Mouse (Mus musculus) testis, postnatal 14 days (tissue): ENCODE results near the gene Ppp1r26.

Experiments
- DNase-seq: peaks from one replicate; pipeline ENCODE4 v3.0.0; 2021; ENCODE audit warnings: low spot score

Ppp1r26 gene

DNA sequence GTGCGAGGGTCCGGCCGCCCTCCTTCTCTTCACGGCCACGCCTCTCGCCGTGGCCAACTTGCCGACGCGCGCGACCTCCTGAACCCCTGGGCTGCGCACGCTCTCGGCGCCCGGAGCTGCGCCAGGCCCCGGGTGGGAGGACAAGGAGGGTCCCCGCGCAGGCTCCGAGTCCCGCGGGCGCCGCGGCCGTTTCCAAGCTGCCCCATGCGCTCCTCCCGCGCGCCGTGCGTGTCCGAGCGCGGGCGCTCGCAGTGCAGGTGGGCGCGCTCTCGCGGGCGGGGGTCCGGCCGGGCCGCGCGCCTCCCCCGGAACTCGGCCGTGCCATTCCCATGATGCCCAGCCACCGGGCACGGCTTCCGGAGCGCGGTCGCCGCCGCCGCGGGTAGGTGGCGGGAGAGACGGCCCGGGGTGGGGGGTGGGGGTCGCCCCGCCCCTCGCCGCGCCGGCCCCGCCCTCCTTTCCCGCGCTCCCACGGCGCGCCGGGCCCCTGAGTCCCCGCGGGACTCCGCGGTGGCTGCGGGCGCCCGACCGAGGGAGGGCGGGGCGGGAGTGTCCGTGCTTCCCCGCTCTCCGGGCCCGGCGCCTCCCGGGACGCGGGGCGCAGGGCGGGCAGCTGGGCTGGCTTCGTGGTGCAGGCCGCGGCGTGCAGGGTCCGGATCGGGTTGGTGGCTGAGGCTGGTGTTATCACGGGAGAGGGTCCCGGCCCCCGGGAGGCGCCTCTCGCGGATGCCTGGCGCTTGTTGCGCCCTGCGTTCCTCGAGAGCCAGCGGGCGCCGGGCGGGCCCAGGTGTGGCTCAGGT lies at the start of gene Ppp1r26:
Ppp1r26 (plus strand) TSS at position 286 of the 800 bp plus-strand sequence.
- DNase-seq, result peak; percentile 53

DNA sequence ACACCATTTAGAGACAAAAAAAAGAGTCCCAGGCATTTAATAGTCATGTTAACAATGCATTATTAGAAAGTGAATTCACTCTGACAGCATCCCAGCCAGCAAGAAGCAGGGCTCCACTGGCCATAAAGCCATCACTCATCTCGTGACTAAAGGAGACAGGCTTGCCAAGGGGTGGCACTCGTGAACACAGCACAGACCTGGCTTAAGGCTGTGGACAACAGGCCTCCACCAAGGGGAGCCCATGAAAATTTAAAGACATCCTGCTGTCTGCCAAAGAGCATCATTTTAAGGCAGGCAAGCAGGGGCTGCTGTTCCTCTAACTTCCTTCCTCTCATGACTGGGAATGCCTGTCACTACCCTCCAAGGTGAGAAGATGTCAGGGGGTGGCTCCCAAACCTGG lies 49.7 kb upstream of the Ppp1r26 start:
- DNase-seq, result no peak

GRCm38 (mm10) chr2:28397417-28398119 lies 49.0 kb upstream of the Ppp1r26 start:
- no peak for DNase-seq

GRCm38 (mm10) chr2:28401647-28402046 lies 45.0 kb upstream of the Ppp1r26 start:
- no peak for DNase-seq

DNA sequence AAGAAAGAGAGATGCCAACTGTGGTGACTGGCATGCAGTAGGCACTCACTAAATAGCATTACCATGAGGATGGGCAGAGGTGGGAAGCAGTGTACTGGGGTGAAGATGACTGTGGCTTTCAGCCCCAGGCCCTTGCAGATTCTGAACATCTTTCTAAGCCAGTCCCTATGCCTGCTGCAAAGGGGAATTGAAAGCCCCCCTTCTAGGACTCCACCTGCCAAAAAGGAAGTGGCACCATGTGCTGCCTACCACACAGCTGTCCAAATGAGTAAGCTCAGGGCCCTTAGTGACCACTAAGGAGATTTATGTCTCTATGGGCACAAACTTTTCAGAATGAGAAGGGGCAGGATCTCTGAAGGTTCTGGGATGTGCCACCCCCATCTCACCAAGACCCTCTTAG lies 44.5 kb upstream of the Ppp1r26 start:
- no peak for DNase-seq

DNA sequence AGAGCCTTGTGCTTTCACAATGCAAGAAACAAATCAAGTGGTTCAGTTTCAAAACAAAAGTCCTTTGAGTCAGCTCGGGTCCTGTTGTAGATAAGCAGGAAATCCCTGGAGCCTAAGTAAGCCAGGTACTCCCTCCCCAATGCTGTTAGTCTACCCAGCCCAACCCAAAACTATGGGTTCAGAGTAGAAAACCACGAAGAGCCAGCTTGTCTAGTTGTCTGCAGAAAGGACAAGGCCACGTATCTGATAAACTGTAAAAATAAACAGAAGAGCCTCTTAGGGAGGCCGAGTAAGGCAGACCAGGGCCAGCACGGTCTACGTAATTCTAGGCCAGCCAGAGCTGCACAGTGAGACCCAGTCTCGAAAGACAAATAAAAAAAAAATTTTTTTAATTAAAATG lies 38.8 kb upstream of the Ppp1r26 start:
- no peak for DNase-seq

- DNase-seq, result no peak
These were observed 37.5 kb upstream of the Ppp1r26 start for GRCm38 (mm10) chr2:28409144-28409543.

- no peak for DNase-seq
These were observed 37.0 kb upstream of the Ppp1r26 start for GRCm38 (mm10) chr2:28409566-28409965.

- no peak for DNase-seq
These were observed 33.7 kb upstream of the Ppp1r26 start for GRCm38 (mm10) chr2:28412936-28413335.

- DNase-seq, result no peak
These were observed 32.4 kb upstream of the Ppp1r26 start for GRCm38 (mm10) chr2:28414116-28414756.

DNA sequence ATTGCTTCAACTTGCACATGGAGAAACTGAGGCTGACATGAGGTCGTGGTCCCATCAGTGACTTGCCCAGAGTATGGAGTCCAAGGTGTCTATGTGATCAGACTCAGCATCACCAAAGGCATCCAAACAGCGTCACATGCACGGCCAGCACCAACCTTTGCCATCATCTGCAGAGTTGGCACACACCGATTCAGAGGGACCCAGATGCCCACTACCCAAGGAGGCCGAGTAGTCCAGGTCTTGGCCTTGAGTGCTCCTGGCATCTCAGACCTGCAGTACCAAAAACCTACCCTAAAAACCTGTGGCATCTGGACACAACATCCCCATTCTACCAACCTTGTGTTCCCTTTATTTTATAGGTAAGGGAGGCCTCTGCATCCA lies 31.9 kb upstream of the Ppp1r26 start:
- no peak for DNase-seq

- peak; percentile 37 for DNase-seq
These were observed 31.1 kb upstream of the Ppp1r26 start for GRCm38 (mm10) chr2:28415387-28416024.

DNA sequence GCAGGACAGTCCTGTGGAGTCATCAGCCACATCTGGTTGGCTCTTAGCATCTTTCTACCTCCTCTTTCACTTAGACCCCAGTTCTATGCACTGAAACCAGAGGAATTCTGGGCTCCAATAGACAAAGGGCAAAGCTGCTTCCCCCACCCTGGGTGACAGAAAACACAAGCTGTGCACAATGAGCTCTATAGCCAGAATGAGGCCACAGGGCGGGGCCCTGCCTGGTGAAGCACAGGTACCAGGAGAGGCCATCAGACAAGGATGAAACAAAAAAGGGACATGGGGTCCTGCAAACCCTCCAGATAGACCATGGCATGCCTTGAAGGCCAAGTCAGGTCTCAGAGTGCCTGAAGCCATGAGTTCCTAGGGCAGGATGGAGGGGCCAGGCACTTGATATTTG lies 30.1 kb upstream of the Ppp1r26 start:
- DNase-seq, result no peak

- peak; percentile 75 for DNase-seq
These were observed 28.6 kb upstream of the Ppp1r26 start for GRCm38 (mm10) chr2:28418034-28418433.

- DNase-seq, result peak; percentile 81
These were observed 26.7 kb upstream of the Ppp1r26 start for GRCm38 (mm10) chr2:28419898-28420297.

DNA sequence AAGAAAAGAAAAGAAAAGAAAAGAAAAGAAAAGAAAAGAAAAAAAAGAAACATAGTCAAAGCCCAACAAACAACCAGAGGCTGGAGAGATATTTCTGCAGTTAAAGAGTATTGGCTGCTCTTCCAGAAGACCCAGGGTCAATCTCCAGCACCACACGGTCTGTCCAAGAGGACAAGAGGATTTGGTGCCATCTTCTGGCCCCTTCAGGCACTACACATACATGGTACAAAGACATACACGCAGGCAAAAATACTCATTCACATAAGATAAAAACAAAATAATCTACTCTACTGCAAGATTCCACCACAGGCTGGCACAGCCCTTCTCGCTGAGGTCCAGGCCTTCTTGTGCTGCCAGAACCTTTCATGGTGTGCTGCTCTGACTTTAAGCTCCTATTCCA lies 23.4 kb upstream of the Ppp1r26 start:
- DNase-seq, result peak; percentile 29

DNA sequence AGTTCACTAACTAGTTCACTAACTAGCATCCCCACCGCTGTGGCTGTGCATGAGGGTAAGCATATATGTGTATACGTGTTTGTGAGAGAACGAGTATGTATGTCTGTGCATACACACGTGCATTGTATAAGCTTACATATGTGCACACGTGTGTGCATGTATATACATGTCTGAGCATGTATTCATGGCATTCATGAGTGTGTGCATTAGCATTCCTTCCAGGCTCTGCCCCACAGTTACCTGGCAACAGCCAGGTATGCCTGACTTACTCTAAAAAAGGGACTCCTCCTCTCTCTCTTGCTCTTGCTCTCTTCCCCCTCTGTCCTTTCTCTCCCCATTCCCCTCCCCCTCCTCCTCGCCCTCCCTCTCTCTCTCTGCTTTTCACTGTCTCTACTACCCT lies 19.4 kb upstream of the Ppp1r26 start:
- no peak for DNase-seq

GRCm38 (mm10) chr2:28430846-28431245 lies 15.8 kb upstream of the Ppp1r26 start:
- no peak for DNase-seq

DNA sequence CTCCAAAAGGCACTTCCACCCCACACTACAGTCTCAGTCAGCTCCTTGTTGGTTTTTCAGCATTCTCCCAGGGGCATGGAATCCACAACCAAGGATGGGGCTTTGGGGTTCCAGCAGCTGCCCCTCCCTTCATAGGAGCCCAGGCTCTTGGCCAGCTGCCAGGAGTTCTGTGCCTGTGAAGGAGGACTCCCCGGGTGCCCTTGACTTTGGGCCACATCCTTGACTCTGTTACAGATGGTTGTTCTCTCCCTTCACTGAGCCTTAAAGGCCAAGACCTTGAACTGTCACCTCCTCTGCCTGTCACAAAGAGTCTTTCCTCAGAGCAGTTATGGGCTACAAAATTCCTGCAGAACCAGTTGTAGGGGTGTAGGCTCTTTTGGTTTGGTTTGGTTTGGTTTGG lies 13.8 kb upstream of the Ppp1r26 start:
- peak; percentile 75 for DNase-seq

- DNase-seq, result no peak
These were observed 13.1 kb upstream of the Ppp1r26 start for GRCm38 (mm10) chr2:28433512-28433911.

DNA sequence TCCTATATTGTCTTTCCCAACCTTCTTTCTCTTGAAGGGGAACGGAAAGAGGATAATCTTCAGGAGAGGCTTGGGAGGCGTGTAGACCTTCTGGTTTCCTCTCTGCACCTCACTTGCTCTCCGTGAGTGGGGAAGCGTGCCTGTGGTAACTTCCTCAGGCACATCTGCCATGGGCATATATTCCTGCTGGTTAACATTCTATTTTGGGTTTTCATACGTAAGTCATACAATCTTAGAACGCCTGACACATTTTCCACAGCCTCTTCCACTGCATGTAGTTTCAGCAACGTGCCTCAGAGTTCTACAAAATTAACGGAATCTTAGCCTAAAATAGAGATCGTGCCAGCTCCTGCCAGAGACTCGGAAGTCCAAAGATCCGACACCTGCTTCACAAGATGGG lies 11.2 kb upstream of the Ppp1r26 start:
- DNase-seq, result no peak

DNA sequence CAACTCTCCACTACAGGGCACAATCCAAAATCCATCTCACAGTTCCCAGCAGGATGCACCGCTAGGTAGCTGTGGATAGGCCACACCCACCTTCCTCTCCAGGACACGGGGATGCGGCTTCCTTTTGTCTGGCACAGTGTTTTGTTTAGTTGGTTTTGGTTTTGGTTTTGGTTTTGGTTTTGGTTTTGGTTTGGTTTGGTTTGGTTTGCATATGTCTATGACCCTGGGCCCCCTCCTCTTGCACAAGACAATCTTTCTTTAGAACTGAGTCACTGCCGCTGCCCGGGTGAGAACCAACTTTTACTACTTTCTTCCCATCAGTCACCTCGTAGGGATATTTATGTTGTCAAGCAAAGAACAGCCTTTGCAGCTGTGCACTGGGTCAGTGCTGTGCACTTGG lies 5.8 kb upstream of the Ppp1r26 start:
- DNase-seq, result no peak

GRCm38 (mm10) chr2:28445082-28445481 lies 1.5 kb upstream of the Ppp1r26 start:
- DNase-seq, result no peak
